Mouse (Mus musculus): ENCODE results near the gene Efcc1. TPM values are rescaled to one million over a fixed set of nuclear protein-coding genes. Genes with fewer than 3 reads are reported as not detected.

Gene Efcc1
- polyA plus RNA-seq, 1 experiment from 2014 or later: 2.0 TPM

GRCm38 (mm10) chr6:87746059-87746458, 15.4 kb downstream of the Efcc1 start:
- H3K4me2 ChIP-seq (replicated peaks): no peak overlapping the region
- no peaks in the 10 kb centered on the region for H3K27me3 ChIP-seq
- H3K9me3 ChIP-seq: no peaks in the 10 kb centered on the region
- H3K4me3 ChIP-seq: no peak overlapping the region
- ATAC-seq (replicated peaks): no peak
- H3K9ac ChIP-seq (replicated peaks): no peak overlapping the region
- no peak overlapping the region for H3K27ac ChIP-seq (replicated peaks)
- H3K4me1 ChIP-seq: no peaks in the 10 kb centered on the region
- H3K36me3 ChIP-seq: no peaks in the 10 kb centered on the region
- 76% methylated on average over 3 of the region's 3 CpGs for WGBS

DNA sequence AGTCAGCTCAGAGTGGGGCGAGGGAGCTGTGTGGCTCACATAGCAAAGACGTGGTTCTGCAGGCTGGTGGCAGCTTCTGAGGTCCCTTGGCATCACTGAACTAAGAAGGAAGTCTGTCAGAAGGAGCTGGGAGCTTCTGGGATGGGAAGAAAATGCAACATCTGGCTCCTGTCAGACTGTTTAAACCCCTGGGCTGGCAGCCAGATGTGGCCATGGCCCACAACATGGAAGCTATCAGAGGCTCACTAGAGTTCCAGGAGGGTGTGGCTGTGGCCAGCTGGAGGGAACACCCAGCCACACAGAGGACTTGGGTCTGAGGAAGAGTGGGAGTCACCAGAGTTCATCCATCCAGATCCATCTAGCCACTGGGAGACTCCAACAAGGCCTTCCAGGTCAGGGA, 16.2 kb downstream of the Efcc1 start:
- Histone ChIP-seq H3K9ac (replicated peaks) (no peak overlapping the region), H3K4me3 (no peak overlapping the region), H3K27ac (replicated peaks) (no peak overlapping the region), H3K4me2 (replicated peaks) (no peak overlapping the region), H3K4me1 (no peaks in the 10 kb centered on the region), H3K27me3 (no peaks in the 10 kb centered on the region), H3K36me3 (no peaks in the 10 kb centered on the region), H3K9me3 (no peaks in the 10 kb centered on the region)
- no peak for ATAC-seq (replicated peaks)
- 81% methylated on average over 2 of the region's 2 CpGs for WGBS

DNA sequence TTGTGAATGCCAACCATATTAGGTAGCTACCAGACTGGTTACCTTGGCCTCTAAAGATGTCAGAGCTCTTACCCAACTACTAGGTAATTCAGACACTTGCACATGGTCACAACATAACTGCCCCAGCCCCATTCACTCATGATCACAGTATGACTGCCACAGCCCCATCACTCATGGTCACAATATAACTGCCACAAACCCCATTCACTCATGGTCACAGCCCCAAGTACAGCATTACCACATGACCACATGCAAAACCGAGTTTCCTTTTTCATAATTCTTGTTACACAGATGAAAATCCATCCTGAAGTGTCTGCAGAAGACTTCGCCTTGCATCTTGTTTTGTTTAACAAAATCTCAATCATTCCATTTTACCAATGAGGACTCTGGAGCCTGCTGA, 17.4 kb downstream of the Efcc1 start:
- Histone ChIP-seq H3K9ac (replicated peaks) (no peak overlapping the region), H3K27me3 (no peaks in the 10 kb centered on the region), H3K36me3 (no peaks in the 10 kb centered on the region), H3K9me3 (no peaks in the 10 kb centered on the region), H3K4me3 (no peak overlapping the region), H3K27ac (replicated peaks) (no peak overlapping the region), H3K4me2 (replicated peaks) (no peak overlapping the region), H3K4me1 (no peaks in the 10 kb centered on the region)
- 79% methylated on average over 2 of the region's 2 CpGs for WGBS
- no peak for ATAC-seq (replicated peaks)

DNA sequence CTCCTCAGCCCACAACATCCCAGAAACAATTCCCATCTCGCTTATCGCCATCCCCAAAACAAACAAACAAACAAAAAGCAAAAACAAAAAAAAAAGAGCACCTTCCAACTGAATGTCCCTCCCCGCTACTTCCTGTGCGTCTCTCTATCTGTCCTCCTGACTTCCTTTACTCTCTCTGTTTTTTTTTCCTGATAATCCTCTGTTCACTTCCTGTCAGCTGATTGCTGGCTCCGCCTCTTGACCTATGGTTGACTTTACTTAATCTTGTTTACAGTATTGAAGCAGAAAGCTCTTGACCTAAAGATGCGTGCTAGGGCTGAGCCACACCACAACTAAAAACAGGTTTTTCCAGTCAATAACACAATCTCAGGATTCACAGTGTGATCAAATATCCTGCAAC, 17.9 kb downstream of the Efcc1 start:
- Histone ChIP-seq H3K4me1 (no peaks in the 10 kb centered on the region), H3K4me3 (no peak overlapping the region), H3K36me3 (no peaks in the 10 kb centered on the region), H3K27ac (replicated peaks) (no peak overlapping the region), H3K27me3 (no peaks in the 10 kb centered on the region), H3K4me2 (replicated peaks) (no peak overlapping the region), H3K9me3 (no peaks in the 10 kb centered on the region), H3K9ac (replicated peaks) (no peak overlapping the region)
- ATAC-seq (replicated peaks): no peak
- 87% methylated on average over 6 of the region's 6 CpGs for WGBS

DNA sequence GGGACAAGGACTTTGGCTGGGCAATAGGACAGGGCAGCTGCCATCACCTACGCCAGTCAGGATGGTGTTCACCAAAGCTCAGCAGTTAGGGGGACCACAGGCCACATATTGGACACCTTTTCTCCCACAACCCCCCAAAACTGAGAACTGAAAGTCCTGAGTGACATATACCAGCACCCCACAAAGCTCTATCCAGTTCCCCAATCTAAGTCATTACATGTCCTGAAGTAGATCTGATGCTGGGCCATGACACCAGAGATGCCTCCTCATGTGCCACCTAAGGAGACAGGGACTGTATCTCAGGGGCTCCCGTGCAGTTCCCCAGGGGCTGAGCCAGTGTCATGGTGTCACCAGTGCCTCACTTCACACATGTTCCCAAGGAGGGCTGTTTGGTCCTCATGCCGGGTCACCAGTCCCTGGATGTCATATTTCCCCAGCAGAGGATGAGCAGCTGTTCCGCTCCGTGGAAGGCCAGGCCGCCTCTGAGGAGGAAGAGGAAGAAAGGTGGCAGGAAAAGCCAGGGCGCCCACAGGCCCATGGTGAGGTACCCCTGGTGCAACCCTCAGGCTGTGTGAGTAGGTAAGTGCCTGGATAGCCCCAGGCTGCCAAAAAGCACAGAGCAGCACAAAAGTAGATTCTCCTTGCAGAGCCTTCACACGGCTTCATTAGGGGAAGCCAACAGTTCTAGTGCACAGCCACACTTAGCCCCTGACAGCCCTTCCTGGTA, 19.7 kb downstream of the Efcc1 start:
- ATAC-seq (replicated peaks): no peak
- no peaks in the 10 kb centered on the region for H3K4me1 ChIP-seq
- H3K27ac ChIP-seq (replicated peaks): no peak overlapping the region
- no peaks in the 10 kb centered on the region for H3K27me3 ChIP-seq
- H3K9ac ChIP-seq (replicated peaks): no peak overlapping the region
- no peaks in the 10 kb centered on the region for H3K36me3 ChIP-seq
- H3K9me3 ChIP-seq: no peaks in the 10 kb centered on the region
- H3K4me3 ChIP-seq: no peak overlapping the region
- 90% methylated on average over 8 of the region's 8 CpGs for WGBS
- no peak overlapping the region for H3K4me2 ChIP-seq (replicated peaks)

GRCm38 (mm10) chr6:87751574-87751973, 20.9 kb downstream of the Efcc1 start:
- Histone ChIP-seq H3K9me3 (no peaks in the 10 kb centered on the region), H3K4me1 (no peaks in the 10 kb centered on the region), H3K9ac (replicated peaks) (no peak overlapping the region), H3K36me3 (no peaks in the 10 kb centered on the region), H3K4me2 (replicated peaks) (no peak overlapping the region), H3K27me3 (no peaks in the 10 kb centered on the region), H3K27ac (replicated peaks) (no peak overlapping the region), H3K4me3 (no peak overlapping the region)
- 93% methylated on average over 6 of the region's 6 CpGs for WGBS
- no peak for ATAC-seq (replicated peaks)

GRCm38 (mm10) chr6:87755196-87755595, 24.5 kb downstream of the Efcc1 start:
- H3K4me3 ChIP-seq: no peak overlapping the region
- no peak overlapping the region for H3K9ac ChIP-seq (replicated peaks)
- H3K27me3 ChIP-seq: no peaks in the 10 kb centered on the region
- 91% methylated on average over 4 of the region's 4 CpGs for WGBS
- no peak for ATAC-seq (replicated peaks)
- H3K4me1 ChIP-seq: no peaks in the 10 kb centered on the region
- no peaks in the 10 kb centered on the region for H3K9me3 ChIP-seq
- H3K27ac ChIP-seq (replicated peaks): no peak overlapping the region
- H3K4me2 ChIP-seq (replicated peaks): no peak overlapping the region
- no peaks in the 10 kb centered on the region for H3K36me3 ChIP-seq

- H3K27ac ChIP-seq (replicated peaks): no peak overlapping the region
- no peak overlapping the region for H3K4me2 ChIP-seq (replicated peaks)
- no peak overlapping the region for H3K9ac ChIP-seq (replicated peaks)
- H3K4me1 ChIP-seq: no peaks in the 10 kb centered on the region
- no peak overlapping the region for H3K4me3 ChIP-seq
- no peaks in the 10 kb centered on the region for H3K27me3 ChIP-seq
- no peaks in the 10 kb centered on the region for H3K36me3 ChIP-seq
- no peak for ATAC-seq (replicated peaks)
- WGBS: 88% methylated on average over 8 of the region's 8 CpGs
- H3K9me3 ChIP-seq: no peaks in the 10 kb centered on the region
Observed at GRCm38 (mm10) chr6:87756896-87757295, 26.2 kb downstream of the Efcc1 start.

GRCm38 (mm10) chr6:87759404-87759803, 28.7 kb downstream of the Efcc1 start:
- Histone ChIP-seq H3K4me2 (replicated peaks) (no peak overlapping the region), H3K4me1 (no peaks in the 10 kb centered on the region), H3K27me3 (no peaks in the 10 kb centered on the region), H3K9ac (replicated peaks) (no peak overlapping the region), H3K27ac (replicated peaks) (no peak overlapping the region), H3K36me3 (no peaks in the 10 kb centered on the region), H3K4me3 (no peak overlapping the region), H3K9me3 (no peaks in the 10 kb centered on the region)
- no peak for ATAC-seq (replicated peaks)
- 67% methylated on average over 3 of the region's 3 CpGs for WGBS

- Histone ChIP-seq H3K4me2 (replicated peaks) (no peak overlapping the region), H3K27me3 (no peaks in the 10 kb centered on the region), H3K9me3 (no peaks in the 10 kb centered on the region), H3K4me1 (no peaks in the 10 kb centered on the region), H3K4me3 (no peak overlapping the region), H3K9ac (replicated peaks) (no peak overlapping the region), H3K36me3 (no peaks in the 10 kb centered on the region), H3K27ac (replicated peaks) (no peak overlapping the region)
- ATAC-seq (replicated peaks): no peak
- 84% methylated on average over 3 of the region's 3 CpGs for WGBS
Observed at GRCm38 (mm10) chr6:87759850-87760249, 29.2 kb downstream of the Efcc1 start.

- no peaks in the 10 kb centered on the region for H3K36me3 ChIP-seq
Observed at GRCm38 (mm10) chr6:87762161-87762560, 31.5 kb downstream of the Efcc1 start.

DNA sequence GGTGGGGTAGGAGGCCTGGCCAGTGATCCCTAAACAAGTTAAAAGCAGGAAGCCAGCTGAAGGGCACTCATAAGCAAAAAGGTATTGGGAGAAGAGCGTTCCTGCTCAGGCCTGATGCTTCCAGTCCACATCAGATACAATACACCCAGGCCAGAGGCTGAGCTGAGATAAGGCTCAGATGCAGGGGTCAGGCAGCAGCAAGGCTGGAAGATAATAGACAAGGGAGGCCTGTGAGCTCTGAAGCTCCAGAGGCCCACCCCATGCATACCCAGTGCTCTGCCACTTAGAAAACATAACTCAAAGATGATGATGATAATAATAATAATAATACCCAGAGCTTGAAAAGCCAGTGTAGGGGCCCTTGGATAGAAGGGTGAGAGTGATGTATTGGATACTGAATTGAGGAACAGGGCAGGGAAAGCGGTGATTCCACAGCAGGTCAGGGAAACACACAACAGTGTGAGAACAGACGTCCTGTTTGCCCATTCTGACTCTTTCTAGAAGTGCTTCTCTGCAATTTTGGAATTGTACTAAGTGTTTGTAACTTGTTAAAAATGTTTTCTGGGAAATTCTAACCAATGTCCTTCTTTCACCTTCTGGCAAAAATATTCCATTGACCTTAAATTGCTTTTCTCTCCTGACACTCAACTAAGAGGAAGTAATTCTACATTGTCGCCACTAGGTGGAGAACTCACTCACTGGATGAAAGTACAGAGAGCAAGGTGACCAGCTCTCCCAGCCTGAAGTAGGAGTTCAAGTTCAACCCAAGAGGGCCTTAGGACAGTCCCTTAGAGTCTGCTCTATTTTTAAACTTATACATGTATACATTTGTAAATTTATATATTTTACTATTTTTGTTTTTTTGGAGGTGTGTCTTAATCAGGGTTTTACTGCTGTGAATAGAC, 33.0 kb downstream of the Efcc1 start:
- Histone ChIP-seq H3K9ac (replicated peaks) (no peak overlapping the region), H3K4me3 (no peak overlapping the region), H3K27me3 (no peaks in the 10 kb centered on the region), H3K4me2 (replicated peaks) (no peak overlapping the region), H3K36me3 (no peaks in the 10 kb centered on the region), H3K4me1 (no peaks in the 10 kb centered on the region), H3K9me3 (no peaks in the 10 kb centered on the region), H3K27ac (replicated peaks) (no peak overlapping the region)
- WGBS: 69% methylated on average over 4 of the region's 4 CpGs
- ATAC-seq (replicated peaks): no peak

More at GRCm38 (mm10) chr6:87762161-87762560, 31.5 kb downstream of the Efcc1 start:
- ATAC-seq (replicated peaks): no peak
- Histone ChIP-seq H3K27ac (replicated peaks) (no peak overlapping the region), H3K4me3 (no peak overlapping the region), H3K9me3 (no peaks in the 10 kb centered on the region), H3K4me2 (replicated peaks) (no peak overlapping the region), H3K9ac (replicated peaks) (no peak overlapping the region), H3K27me3 (no peaks in the 10 kb centered on the region), H3K4me1 (no peaks in the 10 kb centered on the region)
- 94% methylated on average over 5 of the region's 5 CpGs for WGBS
